Mouse (Mus musculus): Measurements from ENCODE around the gene C2cd5. TPM values are rescaled to one million over a fixed set of nuclear protein-coding genes. Genes with fewer than 3 reads are reported as not detected.
A peak's percentile ranks its signal among the peaks of the same experiment; 100 is the strongest.
"Not testable (repeated sequence)": the region's sequence is repeated elsewhere in the genome, so short reads cannot be mapped to it uniquely, and the experiment has no call there.

C2cd5 gene
- total and polyA plus RNA-seq, 2 experiments from 2014 or later: 22.9 to 41.4 TPM

DNA sequence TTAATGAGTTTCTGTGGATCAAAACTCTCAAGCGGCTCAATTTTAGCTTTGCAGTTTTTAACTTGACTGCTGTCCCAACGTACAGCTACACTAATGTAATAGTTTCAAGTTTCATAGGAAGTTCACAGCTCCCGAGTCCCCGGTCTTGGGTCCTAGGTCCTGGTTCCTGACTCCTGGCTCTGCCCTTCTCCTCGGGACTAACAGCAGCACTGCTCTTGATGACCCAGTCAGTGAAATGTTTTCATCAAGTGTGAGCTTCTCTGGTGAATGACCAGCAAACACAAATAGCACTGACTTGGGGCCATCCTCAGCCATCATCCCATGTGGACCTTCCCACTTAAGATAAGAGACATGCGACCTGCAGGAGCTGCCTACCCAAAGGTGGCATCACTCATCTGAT, 111.7 kb downstream of the C2cd5 start:
- Histone ChIP-seq H3K4me1 (ENCODE audit: insufficient read depth, low read length) (no peaks in the 10 kb centered on the region), H3K27me3 (ENCODE audit: insufficient read depth, low read length) (no peaks in the 10 kb centered on the region), H3K9ac (replicated peaks; ENCODE audit: low read length, poor library complexity, severe bottlenecking) (no peak overlapping the region), H3K4me3 (ENCODE audit: low read depth, low read length) (no peak overlapping the region), H3K9me3 (ENCODE audit: low read length) (no peaks in the 10 kb centered on the region), H3K27ac (ENCODE audit: low read depth, low read length) (no peak overlapping the region), H3K4me2 (ENCODE audit: low read depth, low read length, poor library complexity, severe bottlenecking) (no peak overlapping the region), H3K36me3 (ENCODE audit: insufficient read depth, low read length) (no peaks in the 10 kb centered on the region)
- TF ChIP-seq CTCF (IDR thresholded peaks at IDR 0.05): no peak
- 81% methylated on average over 6 of the region's 6 CpGs for WGBS
- ATAC-seq (ENCODE audit: low FRiP score) (no peak), DNase-seq (ENCODE audit: low spot score) (no peak)

- WGBS: 65% methylated on average over 6 of the region's 6 CpGs
- no peak for ATAC-seq (ENCODE audit: low FRiP score)
Measured at GRCm38 (mm10) chr6:142987616-142988015, 112.3 kb downstream of the C2cd5 start.

GRCm38 (mm10) chr6:142986706-142987105, 113.2 kb downstream of the C2cd5 start:
- not testable (repeated sequence) for H3K27ac ChIP-seq (ENCODE audit: low read depth, low read length); H3K4me3 ChIP-seq (ENCODE audit: low read depth, low read length); H3K9ac ChIP-seq (replicated peaks; ENCODE audit: low read length, poor library complexity, severe bottlenecking); H3K36me3 ChIP-seq (ENCODE audit: insufficient read depth, low read length); H3K27me3 ChIP-seq (ENCODE audit: insufficient read depth, low read length); H3K4me1 ChIP-seq (ENCODE audit: insufficient read depth, low read length); ATAC-seq (ENCODE audit: low FRiP score); DNase-seq (ENCODE audit: low spot score); H3K4me2 ChIP-seq (ENCODE audit: low read depth, low read length, poor library complexity, severe bottlenecking); H3K9me3 ChIP-seq (ENCODE audit: low read length)
- WGBS: 93% methylated on average over 9 of the region's 9 CpGs

More at GRCm38 (mm10) chr6:142987616-142988015, 112.3 kb downstream of the C2cd5 start:
- H3K4me3 ChIP-seq (ENCODE audit: low read depth, low read length): no peak overlapping the region
- no peaks in the 10 kb centered on the region for H3K9me3 ChIP-seq (ENCODE audit: low read length)
- no peaks in the 10 kb centered on the region for H3K4me1 ChIP-seq (ENCODE audit: insufficient read depth, low read length)
- no peak overlapping the region for H3K4me2 ChIP-seq (ENCODE audit: low read depth, low read length, poor library complexity, severe bottlenecking)
- H3K9ac ChIP-seq (replicated peaks; ENCODE audit: low read length, poor library complexity, severe bottlenecking): no peak overlapping the region
- no peaks in the 10 kb centered on the region for H3K27me3 ChIP-seq (ENCODE audit: insufficient read depth, low read length)
- H3K36me3 ChIP-seq (ENCODE audit: insufficient read depth, low read length): no peaks in the 10 kb centered on the region
- no peak for TF ChIP-seq CTCF (IDR thresholded peaks at IDR 0.05)
- H3K27ac ChIP-seq (ENCODE audit: low read depth, low read length): no peak overlapping the region
- DNase-seq (ENCODE audit: low spot score): no peak

DNA sequence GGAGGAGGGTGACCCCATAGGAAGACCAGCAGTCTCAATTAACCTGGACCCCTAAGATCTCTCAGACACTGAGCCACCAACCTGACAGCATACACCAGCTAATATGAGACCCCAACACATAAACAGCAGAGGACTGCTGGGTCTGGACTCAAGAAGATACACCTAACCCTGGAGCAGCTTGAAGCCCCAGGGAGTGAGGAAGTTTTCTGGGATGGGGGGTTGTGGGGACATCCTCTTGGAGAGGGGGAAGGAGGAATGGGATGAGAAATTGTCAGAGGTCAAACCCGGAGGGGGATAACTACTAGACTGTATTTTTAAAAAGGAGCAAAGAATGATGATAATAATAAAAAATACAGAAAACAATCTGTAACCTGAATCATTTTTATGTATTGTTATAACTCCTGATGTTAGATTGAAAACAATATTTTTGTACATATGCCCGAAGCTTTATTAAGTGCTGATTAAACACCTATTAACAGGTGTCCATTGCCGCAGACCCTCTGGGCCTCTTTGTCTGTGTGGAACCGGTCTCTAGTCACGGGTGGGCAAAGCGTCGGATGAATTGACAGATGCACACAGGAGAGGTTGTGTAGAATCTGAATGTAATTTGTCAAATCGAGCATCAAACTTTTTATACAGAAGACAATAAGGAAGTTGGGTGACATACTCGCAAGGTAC, 114.2 kb downstream of the C2cd5 start:
- 90% methylated on average over 9 of the region's 9 CpGs for WGBS

DNA sequence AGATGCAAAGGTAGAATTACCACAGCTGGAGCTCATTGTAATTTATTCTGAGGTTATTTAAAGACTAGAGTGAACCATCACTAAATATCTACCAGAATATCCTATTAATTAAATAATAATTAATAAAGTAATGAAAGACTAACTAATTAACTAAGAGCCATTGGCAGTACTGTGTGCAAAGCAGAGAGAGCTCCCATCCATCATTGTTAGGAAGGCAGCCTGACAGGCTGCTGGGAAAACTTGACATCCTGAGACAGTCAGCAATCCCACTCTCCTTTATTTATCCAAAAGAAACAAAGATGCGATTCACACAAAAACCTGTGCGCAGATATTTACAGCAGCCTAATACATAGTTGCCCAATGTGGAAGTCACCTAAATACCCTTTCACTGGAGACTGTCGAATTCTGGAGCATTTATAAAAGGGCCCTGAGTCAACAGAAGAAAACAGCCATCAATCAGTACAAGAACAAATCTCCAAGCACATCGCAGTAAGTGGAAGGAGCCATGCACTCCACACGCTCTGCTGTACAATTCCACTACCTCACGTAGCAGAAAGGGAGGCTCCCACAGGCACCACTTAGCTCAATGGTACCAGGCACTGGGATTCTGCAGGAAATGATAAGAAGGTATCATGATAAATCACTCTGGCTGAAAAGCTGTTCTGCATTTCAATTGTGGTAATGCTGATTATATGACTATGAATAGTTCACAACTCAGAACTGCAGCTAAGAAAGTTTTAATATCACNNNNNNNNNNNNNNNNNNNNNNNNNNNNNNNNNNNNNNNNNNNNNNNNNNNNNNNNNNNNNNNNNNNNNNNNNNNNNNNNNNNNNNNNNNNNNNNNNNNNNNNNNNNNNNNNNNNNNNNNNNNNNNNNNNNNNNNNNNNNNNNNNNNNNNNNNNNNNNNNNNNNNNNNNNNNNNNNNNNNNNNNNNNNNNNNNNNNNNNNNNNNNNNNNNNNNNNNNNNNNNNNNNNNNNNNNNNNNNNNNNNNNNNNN, 120.0 kb downstream of the C2cd5 start:
- DNase-seq (ENCODE audit: low spot score): peak; percentile 21

More for the DNA sequence above, 114.2 kb downstream of the C2cd5 start:
- not testable (repeated sequence) for H3K27ac ChIP-seq (ENCODE audit: low read depth, low read length); H3K4me3 ChIP-seq (ENCODE audit: low read depth, low read length); H3K9me3 ChIP-seq (ENCODE audit: low read length); H3K4me2 ChIP-seq (ENCODE audit: low read depth, low read length, poor library complexity, severe bottlenecking); H3K36me3 ChIP-seq (ENCODE audit: insufficient read depth, low read length); H3K9ac ChIP-seq (replicated peaks; ENCODE audit: low read length, poor library complexity, severe bottlenecking); H3K4me1 ChIP-seq (ENCODE audit: insufficient read depth, low read length); ATAC-seq (ENCODE audit: low FRiP score); DNase-seq (ENCODE audit: low spot score); H3K27me3 ChIP-seq (ENCODE audit: insufficient read depth, low read length)

More for the DNA sequence above, 120.0 kb downstream of the C2cd5 start:
- Histone ChIP-seq H3K9me3 (ENCODE audit: low read length) (no peaks in the 10 kb centered on the region), H3K27ac (ENCODE audit: low read depth, low read length) (peak overlapping the region; percentile 38; the same call in 1 of the 2 replicates), H3K27me3 (ENCODE audit: insufficient read depth, low read length) (no peaks in the 10 kb centered on the region), H3K36me3 (ENCODE audit: insufficient read depth, low read length) (no peaks in the 10 kb centered on the region), H3K9ac (replicated peaks; ENCODE audit: low read length, poor library complexity, severe bottlenecking) (no peak overlapping the region; the same call in 1 of the 2 replicates), H3K4me3 (ENCODE audit: low read depth, low read length) (no peak overlapping the region), H3K4me1 (ENCODE audit: insufficient read depth, low read length) (no peaks in the 10 kb centered on the region; the same call in 1 of the 2 replicates), H3K4me2 (ENCODE audit: low read depth, low read length, poor library complexity, severe bottlenecking) (peak overlapping the region; percentile 6; the same call in 1 of the 2 replicates)
- TF ChIP-seq CTCF (IDR thresholded peaks at IDR 0.05): no peak
- WGBS: 42% methylated on average over 6 of the region's 6 CpGs
- ATAC-seq (ENCODE audit: low FRiP score): no peak

Data from midbrain, postnatal 0 days (tissue).